Mouse (Mus musculus) heart, postnatal 0 days (tissue): ENCODE data around the gene Ttc28.

Source experiments
- CTCF ChIP-seq: IDR thresholded peaks from 2 replicates; pipeline ENCODE4 v1.5.1; 2016; ENCODE audit warnings: antibody characterized with exemption, control low read depth, low read depth
- EP300 ChIP-seq: IDR thresholded peaks from 2 replicates; pipeline ENCODE4 v1.6.1; 2016; ENCODE audit warnings: antibody characterized with exemption, low read depth

DNA sequence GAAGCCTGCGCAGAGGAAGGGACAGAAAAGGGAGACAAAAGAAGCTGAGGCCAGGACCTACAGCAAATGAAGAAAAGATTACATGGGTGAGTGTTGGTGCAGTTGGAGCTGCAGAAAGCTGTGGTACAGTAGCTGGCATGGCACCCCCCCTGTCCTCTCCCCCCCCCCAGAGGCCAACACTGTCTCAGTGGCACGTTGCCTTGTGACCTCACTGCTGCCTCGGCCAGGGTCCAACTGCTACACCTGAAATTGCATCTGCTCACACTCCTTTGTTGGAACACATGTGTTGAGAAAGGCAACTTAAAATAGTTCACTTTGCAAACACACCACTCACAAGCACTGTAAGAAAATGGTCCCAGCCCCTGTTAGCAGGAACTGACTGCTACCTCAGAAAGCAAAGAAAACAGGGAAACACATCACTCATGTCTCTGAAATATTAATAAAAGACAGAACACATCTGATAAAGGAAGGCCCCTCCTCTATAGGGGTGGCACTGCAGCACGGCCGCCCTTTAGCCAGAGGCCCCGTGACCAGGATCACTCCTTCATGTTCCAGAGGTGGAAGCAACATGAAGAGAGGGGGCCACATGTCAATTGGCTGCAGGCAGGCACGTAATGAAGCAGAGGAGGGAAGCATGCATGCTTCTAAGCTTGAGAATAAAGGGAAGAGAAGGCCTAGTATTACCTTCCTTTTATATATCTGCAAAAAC, 301.8 kb downstream of the Ttc28 start:
- no peak for TF ChIP-seq CTCF
- no peak for TF ChIP-seq EP300
